Mouse (Mus musculus): ENCODE results near the gene Tor1aip1. TPM values are rescaled to one million over a fixed set of nuclear protein-coding genes. Genes with fewer than 3 reads are reported as not detected.
"Not testable (repeated sequence)": the region's sequence is repeated elsewhere in the genome, so short reads cannot be mapped to it uniquely, and the experiment has no call there.

Gene Tor1aip1
- total RNA-seq (2021) = 10 to 100 TPM; 22.6 to 24.9 TPM
- long read RNA-seq, experiment 1, full-length matches to known transcripts = 8 of 11 reads
- long read RNA-seq, experiment 1, partial matches to known transcripts = 0 of 11 reads
- long read RNA-seq, experiment 1, other reads (novel, unspliced or antisense) = 3 of 11 reads
- long read RNA-seq, experiment 2, full-length matches to known transcripts = 9 of 10 reads
- long read RNA-seq, experiment 2, partial matches to known transcripts = 1 of 10 reads
- long read RNA-seq, experiment 2, other reads (novel, unspliced or antisense) = 0 of 10 reads

DNA sequence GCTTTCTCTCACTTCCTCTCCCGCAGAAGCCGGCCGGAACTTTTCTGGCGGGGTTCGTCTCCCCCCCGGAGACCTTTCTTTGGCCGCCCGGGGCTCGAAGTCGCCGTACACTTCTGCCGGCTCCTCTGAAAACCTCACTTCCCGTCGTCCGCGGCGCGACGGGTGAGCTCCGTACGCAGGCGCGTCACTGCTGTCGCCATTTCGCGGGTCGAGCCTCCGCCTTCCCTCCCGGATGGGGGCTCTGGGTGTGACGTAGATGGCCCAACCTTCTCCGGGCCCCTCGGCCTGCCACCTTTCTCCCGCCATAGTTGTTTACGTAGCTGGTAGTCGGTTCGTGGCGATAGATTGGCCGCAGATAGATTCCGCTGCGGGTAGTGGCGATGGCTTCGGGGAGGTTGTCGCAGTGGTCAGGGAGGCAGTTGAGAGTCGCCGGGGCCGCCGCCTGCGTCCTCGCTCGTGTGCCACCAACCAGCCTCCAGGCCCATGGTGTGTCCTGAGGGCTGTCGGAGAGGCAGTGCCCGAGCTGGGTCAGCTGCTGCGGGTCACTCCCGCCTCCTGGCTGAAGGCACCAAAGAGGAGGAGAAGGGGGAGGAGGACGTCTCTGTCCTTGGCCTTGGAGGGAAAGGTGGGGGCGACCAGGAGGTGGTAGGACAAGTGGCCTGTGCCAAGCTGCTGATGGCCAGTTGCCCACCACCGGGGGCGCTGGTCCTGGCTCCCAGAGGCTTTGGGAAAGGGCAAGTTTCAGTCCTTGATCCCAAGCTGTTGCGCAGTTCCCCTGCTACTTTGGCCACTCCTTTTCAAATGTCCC lies at the start of gene Tor1aip1:
TSS of gene Tor1aip1 (minus strand) at position 551 of the 808 bp plus-strand sequence.
- peak; percentile 97 to 98 for DNase-seq (ENCODE audit: low spot score in 2 of 2)
- intact Hi-C loops (cut with DNase I) = loop anchor here (2.0 kb wide), 1 partner anchor 63 kb away; the partner anchor contains the start of gene Cep350

DNA sequence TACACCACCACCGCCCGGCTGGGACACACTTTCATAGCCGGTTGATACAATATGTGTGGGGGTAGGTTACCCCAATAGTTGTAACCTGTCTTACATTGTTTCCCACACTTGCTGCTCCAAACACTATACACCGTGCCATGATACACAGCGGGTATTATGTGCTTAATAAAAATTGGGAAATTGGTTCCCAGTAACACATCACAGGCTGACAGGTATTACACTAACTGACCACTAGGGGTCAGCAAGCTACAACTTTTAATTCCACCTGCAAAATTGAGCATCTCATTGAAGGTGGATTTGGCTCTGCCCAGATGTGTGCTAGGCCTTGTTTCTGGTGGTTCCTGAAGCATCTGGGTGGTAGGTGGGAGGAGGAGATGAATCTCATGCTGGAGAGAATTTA lies 49.5 kb upstream of the Tor1aip1 start:
- peak; percentile 55 for DNase-seq (ENCODE audit: low spot score in 2 of 2)
- intact Hi-C loops (cut with DNase I) = loop anchor here (1.0 to 5.0 kb wide), 3 partner anchors 142 to 457 kb away; no protein-coding TSS in a partner anchor

DNA sequence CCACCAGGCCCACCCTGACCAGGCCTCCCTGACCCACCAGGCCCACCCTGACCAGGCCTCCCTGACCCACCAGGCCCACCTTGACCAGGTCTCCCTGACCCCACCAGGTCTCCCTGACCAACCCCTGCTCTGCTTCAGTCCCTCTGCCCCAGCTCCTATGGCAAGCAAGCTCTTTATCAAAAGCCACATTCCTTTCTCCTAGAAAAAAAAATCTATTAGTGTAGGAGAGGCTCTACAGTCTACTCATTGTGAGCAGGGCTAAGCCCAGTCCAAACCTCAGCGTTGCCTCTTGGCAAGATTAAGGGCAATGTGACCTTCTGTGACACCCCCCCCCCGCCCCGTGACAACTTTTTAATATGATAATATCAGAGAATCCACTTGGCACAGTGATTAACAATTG lies 48.3 kb upstream of the Tor1aip1 start:
- intact Hi-C loops (cut with DNase I) = loop anchor here (5.0 kb wide), 2 partner anchors 143 to 458 kb away; no protein-coding TSS in a partner anchor
- DNase-seq (ENCODE audit: low spot score in 2 of 2) = no peak

DNA sequence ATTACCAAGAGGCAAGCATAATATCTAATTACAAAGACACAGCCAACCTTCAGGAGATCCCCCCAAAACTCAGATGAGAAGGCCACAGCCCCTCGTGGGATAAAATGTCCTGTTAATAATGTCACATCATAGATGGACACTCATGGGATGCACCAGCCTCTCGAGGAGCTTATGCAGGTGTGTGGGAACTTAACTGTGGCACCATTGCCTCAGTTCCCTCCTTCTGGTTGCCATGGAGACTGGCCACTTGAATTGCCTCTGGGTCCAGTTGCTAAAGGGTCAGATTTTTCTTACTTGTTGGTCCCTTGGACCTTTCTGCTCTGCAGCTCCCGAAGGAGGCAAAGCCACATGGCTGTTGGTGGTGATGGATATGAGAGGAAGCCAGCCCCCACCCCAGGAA lies 41.4 kb upstream of the Tor1aip1 start:
- no peak for DNase-seq (ENCODE audit: low spot score in 2 of 2)
- intact Hi-C loops (cut with DNase I) = no loop called here

DNA sequence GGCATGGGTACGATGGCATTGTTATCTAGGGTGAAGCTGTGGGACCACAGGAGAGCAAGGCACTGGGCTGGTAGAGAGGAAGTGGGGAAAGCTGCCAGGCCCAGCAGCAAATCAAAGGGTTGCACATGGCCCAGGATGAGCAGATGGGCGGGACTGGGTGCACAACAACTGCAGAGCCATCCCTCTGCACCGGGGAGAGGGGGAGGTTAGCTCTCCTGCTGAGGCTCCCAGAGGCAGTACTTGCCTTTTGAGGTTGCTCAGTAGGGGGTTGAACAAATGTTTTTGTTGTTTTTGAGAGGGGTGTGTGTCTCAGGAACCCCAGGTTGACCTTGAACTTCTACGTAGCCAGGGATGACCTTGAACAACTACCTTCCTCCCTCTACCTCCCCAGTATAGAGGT lies 40.2 kb upstream of the Tor1aip1 start:
- intact Hi-C loops (cut with DNase I) = no loop called here

DNA sequence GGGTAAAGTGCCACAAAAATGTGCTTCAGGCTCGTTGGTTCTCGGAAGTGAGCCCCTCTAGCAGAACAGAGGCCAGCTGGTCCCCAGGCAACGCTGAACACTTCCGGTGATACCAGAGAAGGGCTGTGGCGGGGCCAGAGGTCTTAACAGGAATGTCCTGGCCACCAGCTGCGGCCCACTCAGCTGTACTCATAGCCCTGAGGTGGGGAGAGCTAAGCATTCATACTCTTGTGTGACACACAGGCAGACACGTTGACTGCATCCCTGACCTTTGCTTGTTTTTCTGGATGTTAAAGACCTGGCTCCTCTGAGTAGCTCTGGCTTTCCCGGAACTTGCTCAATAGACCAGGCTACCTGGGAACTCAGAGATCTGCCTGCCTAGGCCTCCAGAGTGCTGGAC lies 38.3 kb upstream of the Tor1aip1 start:
- no peak for DNase-seq (ENCODE audit: low spot score in 2 of 2)
- intact Hi-C loops (cut with DNase I) = no loop called here

More for the DNA sequence above, 40.2 kb upstream of the Tor1aip1 start:
- DNase-seq (ENCODE audit: low spot score in 2 of 2) = no peak

DNA sequence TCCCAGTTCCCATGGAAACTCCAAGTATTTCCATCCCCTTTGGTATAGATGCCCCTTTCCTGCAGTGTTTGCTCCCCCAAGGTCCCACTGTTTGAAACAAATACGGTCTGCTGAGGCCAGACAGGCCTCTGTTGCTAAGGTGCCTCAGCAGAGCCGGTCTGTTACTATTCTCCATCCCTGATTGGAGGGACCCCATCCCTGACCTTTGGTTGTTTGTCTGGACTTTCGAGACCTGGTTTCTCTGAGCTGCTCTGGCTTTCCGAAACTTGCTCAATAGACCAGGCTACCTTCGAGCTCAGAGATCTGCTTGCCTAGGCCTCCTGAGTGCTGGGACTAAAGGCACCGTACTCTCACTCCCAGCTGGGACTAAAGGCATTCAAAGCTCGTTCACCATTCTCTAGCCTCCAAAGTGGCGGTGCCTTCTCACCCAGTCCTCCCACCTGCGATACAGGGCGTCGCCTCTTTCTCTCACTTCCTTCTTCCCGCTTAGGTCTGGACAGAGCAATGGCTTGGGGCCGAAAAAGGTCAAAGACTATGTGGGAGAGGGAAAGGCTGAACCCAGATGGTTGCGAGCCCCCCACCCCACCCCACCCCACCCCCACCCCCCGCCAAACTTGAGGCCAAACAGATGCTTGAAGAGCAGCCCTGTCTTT lies 37.0 kb upstream of the Tor1aip1 start:
- DNase-seq (ENCODE audit: low spot score in 2 of 2) = no peak
- intact Hi-C loops (cut with DNase I) = no loop called here

DNA sequence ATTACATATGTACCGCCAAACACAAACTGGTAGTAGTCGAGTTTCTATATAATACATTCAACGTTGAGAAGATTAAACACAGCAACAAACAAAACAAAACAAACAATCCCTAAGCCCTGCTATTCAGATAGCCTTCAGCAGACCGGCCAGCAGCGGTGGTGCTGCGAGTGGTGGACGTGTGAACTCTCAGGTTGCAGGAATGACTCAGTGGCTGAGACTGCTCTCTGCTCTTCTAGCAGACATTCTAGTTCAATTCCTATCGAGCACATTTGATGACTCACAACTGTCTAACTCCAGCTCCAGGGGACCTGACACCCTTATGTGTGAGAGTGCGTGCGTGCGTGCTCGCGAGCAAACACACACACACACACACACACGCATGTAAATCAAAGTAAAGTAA lies 33.8 kb upstream of the Tor1aip1 start:
- no peak for DNase-seq (ENCODE audit: low spot score in 2 of 2)
- intact Hi-C loops (cut with DNase I) = no loop called here

DNA sequence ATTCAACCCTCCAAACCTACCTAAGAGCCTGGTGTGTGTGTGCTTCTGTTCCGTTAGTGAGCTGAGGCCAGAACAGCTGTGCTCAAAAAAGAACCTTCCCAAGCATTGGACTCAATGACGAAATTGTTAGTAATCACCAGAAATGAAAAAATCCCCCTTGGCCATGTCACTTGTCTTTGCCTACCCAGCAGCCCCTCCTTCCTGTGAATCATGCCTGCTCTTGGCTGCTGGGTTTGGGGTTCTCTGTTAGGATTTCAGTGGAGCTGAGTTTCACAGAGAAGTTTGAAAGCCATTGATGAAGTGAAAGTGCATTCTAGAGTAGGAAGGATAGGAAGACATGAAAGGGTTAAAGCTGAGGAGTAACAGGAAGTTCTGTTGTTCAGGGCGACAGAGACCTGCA lies 29.9 kb upstream of the Tor1aip1 start:
- intact Hi-C loops (cut with DNase I) = no loop called here
- no peak for DNase-seq (ENCODE audit: low spot score in 2 of 2)

DNA sequence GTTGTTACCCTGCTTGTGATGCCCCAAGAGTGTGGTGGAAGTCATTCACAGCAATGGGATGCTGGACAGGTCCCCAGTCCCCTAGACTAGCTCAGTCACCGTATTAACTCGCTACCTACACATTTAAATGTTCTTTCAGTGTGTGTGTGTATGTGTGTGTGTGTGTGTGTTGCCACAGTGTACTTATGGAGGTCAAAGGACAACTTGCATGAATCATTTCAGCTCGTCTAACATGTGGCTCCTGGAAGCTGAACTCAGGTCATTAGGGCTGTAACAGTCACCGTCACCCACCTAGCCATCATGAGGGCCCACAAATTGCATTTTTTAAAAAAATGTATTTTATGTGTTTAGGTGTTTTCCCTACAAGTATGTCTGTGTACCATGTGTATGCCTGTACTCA lies 25.9 kb upstream of the Tor1aip1 start:
- DNase-seq (ENCODE audit: low spot score in 2 of 2) = no peak
- intact Hi-C loops (cut with DNase I) = no loop called here

DNA sequence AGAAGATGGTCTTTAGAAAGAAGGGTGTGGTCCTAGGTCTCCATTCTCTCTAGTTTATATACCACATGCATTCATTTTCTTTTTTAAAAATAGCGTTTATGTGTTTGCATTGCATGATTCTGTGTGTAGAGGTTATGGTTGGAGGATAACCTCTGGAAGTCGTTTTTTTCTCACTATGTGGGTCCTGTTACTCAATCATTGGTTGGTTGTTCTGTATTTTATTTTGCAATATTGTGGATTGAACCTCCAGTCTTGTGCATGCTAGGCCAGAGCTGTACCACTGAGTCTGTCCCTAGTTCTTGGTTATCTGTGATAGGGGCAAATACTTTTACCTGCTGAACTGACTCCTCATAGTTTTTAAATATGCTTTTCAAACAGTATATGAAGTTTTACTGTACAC lies 21.9 kb upstream of the Tor1aip1 start:
- no peak for DNase-seq (ENCODE audit: low spot score in 2 of 2)
- intact Hi-C loops (cut with DNase I) = no loop called here

DNA sequence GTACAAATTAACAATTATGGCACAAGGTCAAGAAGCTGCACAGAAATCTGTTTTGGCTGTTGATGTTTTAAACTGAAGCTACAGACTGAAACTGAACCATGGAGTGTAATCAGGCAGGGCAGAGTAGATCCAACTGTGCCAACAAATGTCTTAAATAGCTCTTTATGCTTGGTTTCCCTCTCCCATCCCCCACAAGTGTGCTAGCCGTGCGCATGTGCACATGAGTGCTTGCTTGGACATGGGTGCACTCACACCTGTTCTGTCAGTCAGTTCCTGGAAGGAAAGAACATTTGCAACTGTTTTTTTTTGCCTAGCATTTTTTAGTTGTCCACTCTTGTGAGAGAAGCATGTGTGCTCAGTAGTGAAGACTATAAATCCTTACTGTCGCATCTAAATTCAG lies 10.4 kb upstream of the Tor1aip1 start:
- intact Hi-C loops (cut with DNase I) = no loop called here
- no peak for DNase-seq (ENCODE audit: low spot score in 2 of 2)

DNA sequence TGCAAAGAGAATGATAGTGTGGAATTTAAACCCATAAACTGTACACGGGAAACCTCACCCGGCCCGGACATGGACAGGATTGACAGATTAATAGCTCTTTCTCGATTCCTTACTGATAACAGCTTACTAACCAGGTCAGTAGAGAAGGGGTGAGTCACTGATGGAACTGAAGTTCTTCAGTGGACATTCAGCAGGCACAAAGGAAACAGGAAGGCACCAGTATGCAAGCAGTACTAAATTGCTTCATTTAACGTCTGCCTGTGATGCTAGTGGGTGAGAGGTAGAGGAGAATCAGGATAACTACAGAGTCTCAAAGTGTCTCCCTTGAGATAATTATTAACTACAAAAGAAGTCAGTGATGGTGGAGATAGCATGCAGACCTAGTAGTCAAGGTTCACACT lies 7.9 kb upstream of the Tor1aip1 start:
- intact Hi-C loops (cut with DNase I) = no loop called here
- DNase-seq (ENCODE audit: low spot score in 2 of 2) = no peak

DNA sequence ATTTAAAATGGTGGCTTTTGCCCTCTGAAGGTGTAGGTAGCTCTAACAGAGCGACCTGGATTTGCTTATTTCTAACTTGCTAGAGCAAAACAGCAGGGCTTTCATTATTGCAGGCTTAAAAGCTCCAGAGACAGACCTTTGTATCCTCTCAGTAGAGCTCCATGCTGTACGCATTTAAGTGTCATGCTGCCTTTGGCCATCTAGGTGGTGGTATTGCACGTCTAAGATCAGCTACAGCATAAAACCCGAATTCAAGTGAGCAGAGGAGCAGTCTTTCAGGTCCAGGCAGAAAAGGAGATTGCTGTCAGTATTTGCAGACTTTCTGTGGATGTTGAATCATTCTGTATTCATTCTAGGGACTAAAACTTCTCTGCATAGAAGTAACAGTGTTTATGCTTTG lies 6.7 kb upstream of the Tor1aip1 start:
- intact Hi-C loops (cut with DNase I) = no loop called here
- DNase-seq (ENCODE audit: low spot score in 2 of 2) = peak; percentile 40 to 57

DNA sequence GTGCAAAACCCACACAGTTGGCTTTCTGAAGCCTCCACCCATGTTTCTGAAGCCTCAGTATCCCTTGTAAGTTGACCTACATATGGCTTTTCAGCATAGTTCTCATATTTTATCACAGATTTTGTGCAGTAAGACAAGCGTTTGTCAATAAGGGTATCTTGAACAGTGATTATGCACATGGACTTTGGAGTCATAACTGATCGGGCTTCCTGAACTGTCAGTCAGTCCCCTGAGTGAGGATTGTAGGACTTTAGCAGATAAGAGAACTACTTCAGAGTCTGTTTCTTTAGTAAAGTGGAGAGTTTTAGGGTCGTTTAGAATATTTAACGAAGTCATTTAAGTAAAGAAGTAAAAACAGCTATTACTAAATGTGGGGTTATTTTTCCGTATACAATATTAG lies 6.2 kb upstream of the Tor1aip1 start:
- intact Hi-C loops (cut with DNase I) = no loop called here
- no peak for DNase-seq (ENCODE audit: low spot score in 2 of 2)

DNA sequence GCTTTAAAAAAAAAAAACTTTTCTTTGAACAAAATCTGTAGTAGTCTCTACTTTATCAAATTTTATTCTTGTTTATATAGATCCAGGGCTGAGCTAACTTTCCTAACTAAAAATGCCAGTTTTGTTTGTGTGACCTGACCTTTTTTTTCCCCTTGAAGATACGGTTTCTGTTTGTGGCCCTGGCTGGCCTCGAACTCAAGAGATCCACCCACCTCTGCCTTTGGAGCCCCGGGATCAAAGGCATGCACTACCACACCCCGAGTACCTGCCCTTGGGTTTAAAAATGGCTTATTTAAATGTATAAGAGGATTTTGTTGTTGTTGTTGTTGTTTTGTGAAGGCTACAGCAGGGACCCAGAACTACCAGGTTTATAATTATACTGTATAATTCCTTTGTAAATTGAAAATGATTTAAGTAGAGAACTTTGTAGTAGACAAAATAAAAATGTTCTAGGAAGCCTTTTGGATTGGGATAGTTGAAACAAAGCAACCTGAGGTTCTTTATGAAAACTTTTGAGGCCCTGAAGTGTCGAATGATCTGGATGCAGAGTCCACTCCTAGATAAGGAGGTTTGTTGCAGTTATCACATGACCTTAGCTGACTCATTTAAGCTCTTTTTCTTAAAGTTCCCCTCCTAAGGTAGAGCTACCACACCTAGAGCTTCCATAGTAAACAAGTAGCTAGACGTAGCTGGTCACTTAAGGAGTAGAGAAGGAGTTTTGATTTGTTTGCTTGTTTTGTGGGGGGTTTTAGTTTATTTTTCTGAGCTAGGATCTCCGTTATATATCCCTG lies 5.4 kb upstream of the Tor1aip1 start:
- DNase-seq (ENCODE audit: low spot score in 2 of 2) = no peak
- intact Hi-C loops (cut with DNase I) = no loop called here

DNA sequence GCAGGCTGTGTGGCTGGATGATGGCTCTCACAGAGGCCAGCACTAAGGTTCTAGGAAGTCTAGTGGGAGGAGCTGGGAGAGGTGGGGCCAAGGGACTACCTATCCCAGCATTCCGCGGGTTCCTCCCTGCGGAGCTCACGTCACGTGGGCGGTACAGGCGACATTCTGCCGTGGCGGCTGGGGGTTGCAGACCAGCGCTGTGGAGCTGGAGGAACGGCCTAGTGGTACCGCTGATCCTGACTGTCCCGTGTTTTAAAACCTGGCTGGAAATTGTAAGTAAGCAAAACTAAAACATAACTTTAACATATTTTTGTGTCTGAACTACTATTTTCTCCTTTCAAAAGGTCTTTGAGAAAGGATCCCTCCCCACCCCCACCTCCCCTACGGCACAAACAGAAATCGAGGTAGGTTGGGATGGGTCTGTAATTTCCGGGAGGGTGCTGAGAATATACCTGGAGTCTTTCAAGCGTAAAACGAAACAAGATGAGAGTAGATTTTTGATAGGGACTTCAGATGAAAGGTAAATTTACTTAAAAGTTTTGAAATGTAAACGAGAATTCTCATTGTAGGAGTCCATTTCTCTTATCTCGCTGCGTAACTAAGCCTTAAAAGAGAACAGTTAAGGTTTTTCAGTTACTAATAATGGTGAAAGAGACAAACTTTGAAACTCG lies 4.6 kb upstream of the Tor1aip1 start:
- peak; percentile 88 to 93 for DNase-seq (ENCODE audit: low spot score in 2 of 2)
- intact Hi-C loops (cut with DNase I) = no loop called here

DNA sequence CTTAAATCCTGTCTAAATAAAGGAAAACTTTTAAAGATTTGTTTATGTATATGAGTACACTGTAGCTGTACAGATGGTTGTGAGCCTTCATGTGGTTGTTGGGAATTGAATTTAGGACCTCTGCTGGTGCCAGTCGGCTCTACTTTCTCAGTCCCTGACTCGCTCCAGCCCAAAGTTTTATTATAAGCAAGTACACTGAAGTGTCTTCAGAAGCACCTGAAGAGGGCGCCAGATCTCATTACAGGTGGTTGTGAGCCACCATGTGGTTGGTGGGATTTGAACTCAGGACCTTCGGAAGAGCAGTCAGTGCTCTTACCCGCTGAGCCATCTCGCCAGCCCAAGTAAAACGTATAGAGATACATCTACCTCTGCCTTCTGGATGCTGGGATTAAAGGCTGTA lies 3.7 kb upstream of the Tor1aip1 start:
- intact Hi-C loops (cut with DNase I); DNase-seq (ENCODE audit: low spot score in 2 of 2): not testable (repeated sequence)

DNA sequence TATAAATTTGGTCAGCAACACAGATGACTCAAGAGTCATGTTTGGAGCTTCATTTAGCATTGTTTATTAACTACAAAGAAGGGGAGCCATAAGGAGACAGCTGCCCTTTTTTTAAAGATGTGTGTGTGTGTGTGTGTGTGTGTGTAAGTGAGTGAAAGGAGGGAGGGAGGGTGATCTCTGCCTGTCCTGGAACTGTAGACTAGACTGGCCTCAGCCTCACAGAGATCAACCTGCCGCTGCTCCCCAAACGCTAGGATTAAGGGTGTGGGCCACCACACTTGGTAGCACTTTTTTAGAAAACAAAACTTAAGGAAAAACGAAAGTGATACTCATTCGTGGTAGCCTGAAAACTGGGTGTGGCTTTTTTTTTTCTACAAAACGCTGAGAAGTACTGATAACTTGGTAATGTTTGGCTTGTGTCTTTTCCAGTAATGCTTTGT lies 884 bp upstream of the Tor1aip1 start:
- DNase-seq (ENCODE audit: low spot score in 2 of 2) = no peak
- intact Hi-C loops (cut with DNase I) = loop anchor here (2.0 kb wide), 1 partner anchor 64 kb away; the partner anchor contains the start of gene Cep350

Measured in left cerebral cortex, postnatal 14 days (tissue).